Mouse (Mus musculus): ENCODE data around the gene Syndig1l.

DNA sequence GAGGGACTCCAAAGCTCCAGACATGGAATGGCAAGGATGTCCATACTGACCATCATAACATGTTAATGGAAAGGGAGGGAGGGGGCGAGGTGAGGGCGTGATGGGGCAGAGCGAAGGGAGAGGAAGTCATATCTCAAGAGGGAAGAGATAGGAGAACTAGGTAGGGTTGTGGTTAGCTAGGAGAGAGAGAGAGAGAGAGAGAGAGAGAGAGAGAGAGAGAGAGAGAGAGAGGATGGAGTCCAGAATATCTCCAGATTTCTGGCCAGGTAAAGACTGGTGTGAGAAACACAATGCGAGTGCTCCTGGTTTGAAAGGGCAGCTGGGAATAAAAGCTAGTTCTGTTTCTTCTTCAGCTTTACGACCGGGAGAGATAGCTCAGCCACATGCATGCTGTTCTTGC, 6.5 kb downstream of the Syndig1l start:
- TF ChIP-seq POLR2A (IDR thresholded peaks at IDR 0.05; ENCODE audit: insufficient read depth, low read depth, low read length), result no peak
- no peak for TF ChIP-seq CTCF (IDR thresholded peaks at IDR 0.05; ENCODE audit: insufficient read depth, low read depth, low read length)

All from olfactory bulb, adult 2 months (tissue).